Mouse (Mus musculus) bone marrow macrophage, adult 2 months (primary cell): ENCODE results near the gene Spdye4a.

Experiments used
- CTCF ChIP-seq: IDR thresholded peaks from 2 replicates; pipeline ENCODE4 v1.5.1; 2012; ENCODE audit warnings: low read depth, mild to moderate bottlenecking, low read length, moderate library complexity
- POLR2A ChIP-seq: IDR thresholded peaks from 2 replicates; pipeline ENCODE4 v1.6.1; 2012; ENCODE audit warnings: mild to moderate bottlenecking, low read depth, low read length, borderline replicate concordance

DNA sequence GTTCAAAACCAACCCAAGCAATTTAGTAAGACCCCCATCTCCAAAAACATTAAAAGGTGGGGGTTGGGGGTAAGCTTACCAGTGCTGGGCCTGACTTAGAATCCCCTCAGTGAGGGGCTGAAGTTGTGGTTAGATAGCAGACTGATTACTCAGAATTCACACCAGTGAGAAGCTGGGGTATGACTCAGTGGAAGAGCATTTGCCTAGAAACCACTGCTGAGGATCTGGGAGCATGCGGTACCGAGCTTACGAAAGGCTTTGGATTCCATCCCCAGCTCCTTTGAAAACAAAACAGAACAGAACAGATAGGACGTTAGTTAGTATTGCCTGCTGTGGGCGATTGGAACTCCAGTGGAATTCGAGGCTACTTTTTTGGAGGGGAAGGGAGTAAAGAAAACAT is 45.0 kb upstream of the Spdye4a start:
- TF ChIP-seq POLR2A (no peak), CTCF (no peak)
